Mouse (Mus musculus): ENCODE measurements around the gene Slc9a5. TPM values are rescaled to one million over a fixed set of nuclear protein-coding genes. Genes with fewer than 3 reads are reported as not detected.

The Slc9a5 gene
- total RNA-seq (2022) = under 1 TPM; 0.38 to 0.65 (median 0.52) TPM

- DNase-seq (ENCODE audit: low spot score in 2 of 2) = no peak
Observed at GRCm38 (mm10) chr8:105348450-105349095, at the start of gene Slc9a5. TSS of gene Slc9a5 (plus strand) at chr8:105348843.

GRCm38 (mm10) chr8:105299962-105300361, 48.7 kb upstream of the Slc9a5 start:
- no peak for DNase-seq (ENCODE audit: low spot score in 2 of 2)

GRCm38 (mm10) chr8:105303396-105303795, 45.2 kb upstream of the Slc9a5 start:
- no peak for DNase-seq (ENCODE audit: low spot score in 2 of 2)

DNA sequence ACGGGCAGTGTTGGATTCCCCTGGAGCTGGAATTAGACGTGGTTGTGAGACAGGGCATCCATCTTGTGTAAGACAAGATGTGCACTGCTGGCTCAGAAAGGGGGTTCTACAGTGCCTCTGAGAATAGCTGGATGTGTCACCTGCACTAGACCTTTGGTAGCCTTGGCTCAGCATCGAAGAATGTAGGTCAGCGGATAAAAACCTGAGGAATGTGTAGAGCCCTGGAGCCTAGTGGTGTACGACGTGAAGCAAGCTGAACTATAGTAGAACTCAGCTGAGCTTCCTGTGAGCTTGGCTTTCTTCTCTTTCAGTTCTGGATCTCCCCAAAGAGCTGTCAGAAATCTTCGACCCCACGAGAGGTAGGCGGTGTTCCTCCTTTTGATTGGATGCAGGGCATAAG, 44.8 kb upstream of the Slc9a5 start:
- no peak for DNase-seq (ENCODE audit: low spot score in 2 of 2)

DNA sequence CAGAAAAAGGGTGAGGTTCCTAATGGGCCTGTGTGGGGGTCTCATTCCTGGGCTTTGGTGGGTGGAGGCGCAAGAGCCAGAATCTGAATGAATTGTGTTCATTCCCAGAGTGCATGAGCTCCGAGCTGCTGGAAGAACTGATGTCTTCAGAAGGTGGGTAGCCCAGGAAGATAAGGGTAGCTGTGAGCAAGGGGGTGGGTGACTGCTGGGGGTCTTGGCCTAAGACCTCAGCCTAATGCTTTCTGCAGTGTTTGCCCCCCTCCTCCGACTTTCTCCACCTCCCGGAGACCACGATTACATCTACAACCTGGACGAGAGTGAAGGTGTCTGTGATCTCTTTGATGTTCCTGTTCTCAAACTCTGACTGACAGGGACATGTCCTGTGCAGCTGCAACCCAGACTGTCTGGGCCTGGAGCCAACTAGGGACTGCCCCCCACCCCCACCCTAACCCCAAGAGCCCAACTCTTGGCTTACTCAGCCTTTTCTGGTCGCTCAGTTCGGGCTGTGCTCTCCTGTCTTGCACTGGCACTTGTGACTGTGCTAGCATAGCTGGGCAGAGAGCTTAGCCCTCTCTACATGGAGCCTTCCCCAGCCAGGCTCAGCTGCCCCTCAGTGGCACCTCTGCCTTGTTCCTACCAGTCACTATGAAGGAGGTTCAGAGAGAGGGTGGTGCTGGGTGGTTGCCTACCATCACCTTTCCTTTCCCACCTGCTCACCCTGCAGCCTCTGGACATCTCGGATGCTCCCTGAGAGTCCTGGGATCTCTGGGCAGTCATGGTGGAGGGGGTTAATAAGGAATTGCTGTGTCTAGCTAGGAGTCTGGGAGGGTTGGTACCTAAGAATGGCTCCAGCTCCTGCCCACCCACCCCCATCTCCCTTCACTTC, 44.1 kb upstream of the Slc9a5 start:
- no peak for DNase-seq (ENCODE audit: low spot score in 2 of 2)

DNA sequence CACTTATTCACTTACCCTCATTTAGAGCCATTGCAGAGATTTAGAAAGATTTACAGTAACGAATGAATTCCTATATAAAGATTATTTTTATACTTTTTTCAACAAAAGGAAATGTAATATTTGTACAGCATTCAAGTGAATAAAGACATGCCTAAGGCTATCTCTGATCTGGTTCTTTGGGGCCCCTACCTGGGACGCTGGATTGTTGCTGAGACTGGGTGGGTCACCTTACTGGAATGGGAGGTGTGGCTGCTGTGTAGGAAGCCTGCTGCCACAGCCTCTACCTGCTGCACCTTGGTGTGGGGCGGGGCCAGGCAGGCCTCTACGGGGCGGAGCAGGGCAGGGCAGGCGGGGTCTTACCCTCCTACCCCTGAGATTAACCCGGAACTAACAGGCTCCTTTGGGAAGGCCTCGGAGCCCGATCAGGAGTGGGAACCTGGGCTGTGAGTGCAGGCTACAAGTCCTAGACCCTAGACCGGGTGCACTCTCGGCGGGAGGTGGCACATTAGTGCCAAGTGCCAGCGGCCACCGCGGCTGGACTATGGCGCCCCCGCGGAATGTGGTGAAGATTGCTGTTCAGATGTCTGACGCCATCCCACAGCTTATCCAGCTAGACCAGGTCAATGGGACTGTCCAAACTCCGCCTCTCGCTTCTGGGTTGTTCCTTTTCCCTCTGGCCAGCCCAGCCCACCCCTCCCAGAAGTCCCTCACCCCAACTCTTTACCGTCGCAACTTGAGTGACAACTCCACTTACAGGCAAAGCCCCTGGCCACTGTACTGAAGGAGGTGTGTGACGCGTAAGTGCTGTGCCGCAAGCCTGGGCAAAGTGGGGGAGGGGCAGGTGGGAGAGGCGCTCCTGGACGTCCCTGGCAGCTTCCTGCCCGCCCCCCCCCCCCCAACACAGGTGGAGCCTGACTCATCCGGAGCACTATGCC, 43.2 kb upstream of the Slc9a5 start, which contains the start of gene Elmo3:
Elmo3 (plus strand) TSS at position 391 of the 935 bp plus-strand sequence.
- DNase-seq (ENCODE audit: low spot score in 2 of 2) = no peak

GRCm38 (mm10) chr8:105306146-105306691, 42.4 kb upstream of the Slc9a5 start:
- no peak for DNase-seq (ENCODE audit: low spot score in 2 of 2)

DNA sequence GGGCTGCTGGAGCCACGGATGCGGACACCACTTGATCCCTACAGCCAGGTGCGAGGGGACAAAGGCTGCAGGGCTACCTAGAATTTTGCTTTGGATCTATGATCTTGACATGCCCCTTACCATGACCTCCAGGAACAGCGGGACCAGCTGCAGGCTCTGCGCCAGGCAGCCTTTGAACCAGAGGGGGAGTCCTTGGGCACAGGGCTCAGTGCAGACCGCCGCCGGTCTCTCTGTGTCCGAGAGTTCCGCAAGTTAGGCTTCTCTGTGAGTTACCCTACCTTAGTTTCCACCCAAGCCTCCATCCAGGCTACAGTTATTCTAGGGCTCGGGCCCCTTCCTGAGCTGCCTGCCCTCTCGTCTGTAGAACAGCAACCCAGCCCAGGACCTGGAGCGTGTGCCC, 41.0 kb upstream of the Slc9a5 start:
- DNase-seq (ENCODE audit: low spot score in 2 of 2) = no peak

GRCm38 (mm10) chr8:105308428-105308827, 40.2 kb upstream of the Slc9a5 start:
- DNase-seq (ENCODE audit: low spot score in 2 of 2) = no peak

DNA sequence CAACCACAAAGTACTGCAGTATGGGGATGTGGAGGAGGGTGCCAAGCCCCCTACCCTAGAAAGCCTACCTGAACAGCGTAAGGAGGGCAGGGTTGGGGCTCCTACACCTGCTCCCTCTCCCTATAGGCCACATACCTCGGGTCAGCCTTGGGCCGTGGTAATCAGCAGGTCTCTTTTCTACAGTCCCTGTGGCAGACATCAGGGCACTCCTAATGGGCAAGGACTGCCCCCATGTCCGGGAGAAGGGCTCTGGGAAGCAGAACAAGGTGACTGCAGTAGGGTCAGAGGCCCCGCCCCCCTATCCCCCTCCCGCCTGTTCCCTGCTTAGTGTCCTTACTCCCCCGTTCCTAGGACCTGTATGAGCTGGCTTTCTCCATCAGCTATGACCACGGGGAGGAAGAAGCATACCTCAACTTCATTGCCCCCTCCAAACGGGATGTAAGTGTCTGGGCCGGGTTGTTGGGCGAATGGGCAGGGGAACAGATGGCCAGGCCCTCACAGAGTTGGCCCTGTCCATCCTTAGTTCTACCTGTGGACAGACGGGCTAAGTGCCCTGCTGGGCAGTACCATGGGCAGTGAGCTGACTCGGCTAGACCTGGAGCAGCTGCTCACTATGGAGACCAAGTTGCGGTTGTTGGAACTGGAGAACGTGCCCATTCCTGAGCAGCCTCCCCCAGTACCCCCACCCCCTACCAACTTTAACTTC, 39.3 kb upstream of the Slc9a5 start:
- no peak for DNase-seq (ENCODE audit: low spot score in 2 of 2)

DNA sequence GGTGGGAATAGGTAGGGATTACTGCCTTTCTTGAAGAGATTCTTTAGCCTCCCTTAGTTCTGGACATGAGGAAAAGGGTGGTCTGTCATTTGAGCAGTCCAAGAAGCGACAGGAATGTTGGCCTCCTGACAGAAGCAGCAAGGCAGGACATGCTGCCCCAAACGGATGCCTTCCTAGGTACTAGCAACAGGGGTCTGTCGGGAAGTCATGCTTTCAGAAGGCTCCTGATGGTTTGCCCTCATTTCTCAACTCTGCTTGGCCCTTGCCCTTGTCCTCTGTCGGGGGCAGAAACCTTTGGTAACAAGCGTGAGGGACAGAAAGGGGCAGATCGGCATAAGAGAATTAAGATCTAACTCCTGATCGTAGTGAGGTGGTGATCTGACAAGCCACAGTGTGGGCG, 38.5 kb upstream of the Slc9a5 start:
- no peak for DNase-seq (ENCODE audit: low spot score in 2 of 2)

DNA sequence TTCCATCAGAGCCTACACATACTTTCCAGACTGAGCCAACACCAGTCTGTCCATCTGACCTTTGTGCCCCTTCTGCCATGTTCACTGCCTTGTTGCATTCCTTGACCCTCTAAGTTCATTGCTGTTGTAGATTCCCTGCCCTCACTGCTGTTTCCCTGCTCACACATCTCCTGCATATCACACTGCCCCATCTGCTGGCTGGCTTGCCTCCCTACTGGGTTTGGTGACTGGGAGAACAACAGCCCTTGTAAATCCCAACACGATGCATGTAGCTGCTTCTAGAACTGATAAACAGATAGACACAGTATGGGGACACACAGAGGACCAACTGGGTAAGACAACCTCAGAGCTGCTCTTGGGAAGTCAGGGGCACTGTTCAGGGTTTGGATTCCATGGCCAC, 36.9 kb upstream of the Slc9a5 start:
- DNase-seq (ENCODE audit: low spot score in 2 of 2) = no peak

DNA sequence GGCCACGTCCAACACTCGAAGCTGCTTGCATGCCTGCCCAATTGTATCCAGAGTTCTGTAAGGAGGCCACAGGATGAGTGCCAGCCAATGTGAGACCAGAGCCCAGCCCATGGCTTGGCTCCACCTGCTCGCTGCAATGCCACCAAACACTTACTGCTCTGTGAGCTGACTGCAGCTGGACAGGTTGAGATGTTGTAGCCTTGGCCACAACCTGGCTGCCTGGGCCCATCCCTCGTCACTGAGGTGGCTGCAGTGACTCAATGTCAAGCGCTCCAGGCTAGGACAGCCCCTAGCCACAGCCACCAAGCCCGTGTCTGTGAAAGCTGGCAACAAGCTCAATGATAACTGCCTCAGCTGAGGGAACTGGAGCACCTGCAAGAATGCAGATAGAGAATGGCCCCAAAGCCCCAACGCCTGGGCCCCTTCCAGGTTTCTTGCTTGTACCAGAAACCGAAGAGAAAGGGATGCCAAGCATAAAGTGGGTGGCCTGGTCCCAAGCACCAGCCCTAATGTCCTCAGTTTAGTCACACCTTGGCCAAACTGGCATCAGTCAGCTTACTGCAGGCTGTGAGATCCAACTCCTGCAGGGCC, 35.7 kb upstream of the Slc9a5 start:
- no peak for DNase-seq (ENCODE audit: low spot score in 2 of 2)

DNA sequence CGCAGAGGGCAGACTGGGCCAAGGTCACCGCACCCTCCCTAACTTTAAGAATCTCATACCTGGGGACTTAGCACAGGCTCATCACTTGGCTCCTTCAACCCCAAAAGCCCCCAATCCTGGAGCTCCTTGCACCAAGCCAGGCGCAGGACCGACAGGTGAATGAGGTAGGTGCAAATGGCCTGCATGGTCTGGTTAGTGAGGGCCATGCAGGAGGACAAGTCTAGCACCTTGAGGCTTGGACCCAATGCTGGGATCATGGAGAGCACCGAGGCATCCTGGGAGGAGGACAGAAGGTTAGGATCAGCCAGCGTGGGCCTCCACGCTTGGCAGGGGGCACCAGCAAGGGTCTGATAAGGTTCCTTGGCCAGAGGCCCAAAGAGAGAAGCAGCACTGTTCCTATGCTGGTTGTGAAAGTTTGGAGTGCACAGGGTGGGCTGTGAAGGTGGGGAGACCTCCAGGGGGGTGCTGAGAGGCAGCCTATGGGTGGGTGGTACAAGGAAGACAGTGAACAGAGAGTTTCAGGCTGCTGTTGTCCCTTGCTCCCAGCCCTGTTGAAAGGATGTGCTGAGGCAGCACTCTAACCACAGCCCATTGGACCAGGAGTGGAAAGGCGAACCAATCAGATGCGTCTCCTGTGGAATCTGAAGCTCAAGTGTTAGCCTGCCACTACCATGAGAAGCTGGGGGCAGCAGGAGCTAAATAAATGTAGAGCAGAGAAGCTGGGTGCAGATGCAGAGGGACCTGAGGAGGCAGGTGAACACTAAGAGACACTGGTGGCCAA, 34.8 kb upstream of the Slc9a5 start:
- DNase-seq (ENCODE audit: low spot score in 2 of 2) = no peak

- DNase-seq (ENCODE audit: low spot score in 2 of 2) = no peak
Observed at GRCm38 (mm10) chr8:105315073-105315769, 33.4 kb upstream of the Slc9a5 start.

- no peak for DNase-seq (ENCODE audit: low spot score in 2 of 2)
Observed at GRCm38 (mm10) chr8:105317941-105318340, 30.7 kb upstream of the Slc9a5 start.

DNA sequence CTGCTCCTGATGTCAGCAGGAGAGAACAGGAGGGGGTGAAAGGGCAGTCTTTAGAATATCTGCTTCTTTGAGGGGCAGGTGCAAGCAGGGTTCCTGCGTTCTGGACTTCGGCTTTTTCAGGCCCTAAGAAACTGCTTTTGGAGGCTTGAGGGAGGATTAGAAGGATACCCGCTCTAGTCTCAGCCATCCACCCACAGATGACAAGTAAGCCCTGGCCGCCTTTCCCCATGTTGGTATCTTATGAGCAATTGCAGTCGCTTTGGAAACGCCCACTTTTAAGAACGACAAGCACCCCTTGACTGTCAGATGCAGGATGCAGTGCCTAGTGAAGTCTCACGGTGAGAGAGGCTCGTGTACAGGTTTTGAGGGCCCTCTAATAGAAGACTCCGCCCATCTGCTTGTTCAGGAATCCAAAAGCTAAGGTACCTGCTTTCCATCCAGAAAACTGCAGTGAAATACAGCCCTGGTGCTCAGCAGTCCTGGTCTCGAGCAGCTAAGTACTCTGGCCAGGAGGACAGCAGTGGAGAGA, 29.9 kb upstream of the Slc9a5 start:
- no peak for DNase-seq (ENCODE audit: low spot score in 2 of 2)

GRCm38 (mm10) chr8:105323183-105323582, 25.5 kb upstream of the Slc9a5 start:
- DNase-seq (ENCODE audit: low spot score in 2 of 2) = no peak

All from gastrocnemius, adult 8-10 months (tissue).